Mouse (Mus musculus): ENCODE measurements around the gene Zxdb. TPM values are rescaled to one million over a fixed set of nuclear protein-coding genes. Genes with fewer than 3 reads are reported as not detected.

Zxdb gene
- polyA plus RNA-seq, 1 experiment from 2014 or later: 1.3 TPM

Other genes starting within 250 kb of the Zxdb start
- gene Maged1, start 182.4 kb upstream of the Zxdb start, polyA plus RNA-seq (2015; fragmentation: Nextera tagmentation; extraction: Ambion mirVana): 844 and 938 TPM in 2 replicates
- 9.6 and 10.9 TPM in 2 replicates for gene Gspt2, start 88.5 kb upstream of the Zxdb start, polyA plus RNA-seq (2015; fragmentation: Nextera tagmentation; extraction: Ambion mirVana)

All from forebrain, embryonic 13.5 days (tissue).